Comparison of ENCODE assay signal across 8 mouse cellular contexts in the genomic region with DNA sequence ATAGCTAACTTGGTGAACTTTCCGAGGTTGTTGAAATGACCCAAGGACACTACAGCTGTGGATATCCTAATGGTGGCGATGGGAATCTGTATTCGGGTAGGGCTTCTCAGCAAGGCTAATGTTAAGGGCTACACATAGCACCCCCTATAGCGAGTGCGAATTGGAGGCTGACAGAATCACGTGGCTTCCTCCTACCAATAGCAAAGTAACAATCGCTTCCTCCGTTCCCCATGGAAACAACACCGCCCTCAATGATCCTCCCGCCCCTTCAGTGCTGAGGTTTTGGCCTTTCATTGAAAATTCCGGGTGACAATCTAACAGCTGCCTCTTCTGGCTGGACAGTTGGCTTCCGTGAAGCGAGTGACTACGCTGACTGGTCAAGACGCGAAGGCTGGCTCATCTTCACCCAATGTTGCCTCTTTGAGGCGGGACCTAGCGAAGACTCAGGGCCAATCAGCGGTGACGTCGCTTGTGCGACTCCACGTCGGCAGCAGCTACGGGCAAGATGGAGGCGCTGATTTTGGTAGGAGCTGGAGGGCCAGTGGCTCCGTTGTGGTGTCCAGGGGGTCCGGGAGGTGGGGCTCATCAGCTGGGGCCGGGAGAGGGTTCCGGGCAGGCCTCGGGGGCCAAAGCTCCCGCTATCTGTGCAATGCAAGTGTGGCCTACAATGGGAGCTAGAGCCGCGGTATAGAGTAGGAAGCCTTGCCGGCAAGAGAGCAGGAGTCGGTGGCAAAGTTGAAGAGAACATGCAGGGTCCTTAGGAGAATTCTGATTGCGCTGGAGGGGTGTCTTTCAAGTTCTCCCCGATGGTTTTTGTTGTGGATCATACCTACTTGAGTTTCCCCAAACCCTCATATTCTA. TPM values are rescaled to one million over a fixed set of nuclear protein-coding genes. Genes with fewer than 3 reads are reported as not detected.
A peak's percentile ranks its signal among the peaks of the same experiment; 100 is the strongest.
DNase-seq lines count a peak whose midpoint lies in the region; ATAC-seq lines count a peak whose summit lies in the region.

TSS of gene Copz1 (plus strand) at position 296 of the 861 bp plus-strand sequence.

- peak; percentile 100 for DNase-seq in adipocyte (ENCODE audit: low spot score)
- peak; percentile 100 for DNase-seq in embryo, embryonic 10 days (ENCODE audit: low spot score)
- DNase-seq in gastrocnemius, postnatal 10 days: peak; percentile 89
- DNase-seq in induced T-regulatory cell, adult 2 months (ENCODE audit: low read depth): peak; percentile 99
- peak; percentile 99 for DNase-seq in left cerebral cortex, adult 9 months (ENCODE audit: low spot score in 2 of 2)
- DNase-seq in right cerebral cortex, postnatal 14 days: peak; percentile 94
- DNase-seq in urinary bladder, postnatal 36 days (ENCODE audit: low spot score in 2 of 2): peak; percentile 92 to 96

- ATAC-seq in megakaryocyte progenitor cell, adult 5-6 weeks (replicated peaks; ENCODE audit: poor library complexity): peak; percentile 93

RNA-seq across cellular contexts. Expression of gene Copz1, which starts in this region (rescaled TPM):
- 10 to 100 TPM; 45.3 to 51.4 TPM for total RNA-seq in gastrocnemius, postnatal 10 days (2021)
- total RNA-seq in megakaryocyte progenitor cell, adult 5-6 weeks (2015): 245 and 256 TPM in 2 replicates
- total RNA-seq in megakaryocyte progenitor cell, adult 5-6 weeks (2017): 75.9 and 91.4 TPM in 2 replicates

Comparison
In these comparisons a context has a peak if more than half of its experiments do, and no peak if none do; other contexts are left out.
1. Peak in every context shown above with its lines: DNase-seq and ATAC-seq.